Mouse (Mus musculus): ENCODE results near the gene Fam206a. TPM values are rescaled to one million over a fixed set of nuclear protein-coding genes. Genes with fewer than 3 reads are reported as not detected.

The Fam206a gene
- total and polyA plus RNA-seq, 3 experiments: 7.9 to 29.4 (median 8.2) TPM

GRCm38 (mm10) chr4:56811642-56812041 lies 9.5 kb downstream of the Fam206a start:
- no peak overlapping the region for H3K4me3 ChIP-seq (replicated peaks in 1 of 3; ENCODE audit: low read depth in 2 of 3, low read length in 2 of 3, poor library complexity in 1 of 3)
- no peaks in the 10 kb centered on the region for H3K79me2 ChIP-seq (replicated peaks; ENCODE audit: control insufficient read depth, extremely low read depth, insufficient read depth, poor library complexity, severe bottlenecking)
- peaks cover 11 to 40% of the 10 kb centered on the region in 2 experiments for H3K36me3 ChIP-seq (replicated peaks in 1 of 2; ENCODE audit: control insufficient read depth in 1 of 2, insufficient read depth in 1 of 2, low read length in 1 of 2)
- no peaks in the 10 kb centered on the region for H3K4me1 ChIP-seq (ENCODE audit: control insufficient read depth in 1 of 2, insufficient read depth in 2 of 2)
- H3K9me3 ChIP-seq (replicated peaks; ENCODE audit: low read length): no peaks in the 10 kb centered on the region
- no peak overlapping the region for H3K9ac ChIP-seq (ENCODE audit: insufficient read depth, low read depth)
- H3K4me2 ChIP-seq (ENCODE audit: insufficient read depth, low read depth, poor library complexity, severe bottlenecking): no peak overlapping the region
- dilution Hi-C loops (cut with MboI; ENCODE audit: extremely low pct_ligation_motif_present, extremely low pct_unique_long_range_greater_than_20kb, low sequenced_read_pairs) (no loop called here), in situ Hi-C loops (cut with MboI; ENCODE audit: low pct_ligation_motif_present, low pct_unique_long_range_greater_than_20kb, low sequenced_read_pairs) (no loop called here)
- no peak for DNase-seq (ENCODE audit: extremely low read depth)
- no peak overlapping the region for H3K27ac ChIP-seq (ENCODE audit: insufficient read depth, low read depth)
- TF ChIP-seq RAD21 (IDR thresholded peaks at IDR 0.05; ENCODE audit: low read depth, low read length): no peak
- no peak for TF ChIP-seq MAX (IDR thresholded peaks at IDR 0.05; ENCODE audit: low read length)
- TF ChIP-seq RCOR1 (conservative IDR thresholded peaks at IDR 0.05; ENCODE audit: low read depth, low read length): no peak
- TF ChIP-seq ELF1 (IDR thresholded peaks at IDR 0.05; ENCODE audit: low read depth, low read length): no peak
- TF ChIP-seq KAT2A (IDR thresholded peaks at IDR 0.05; ENCODE audit: insufficient replicate concordance, low read length): no peak
- TF ChIP-seq POLR2AphosphoS2 (IDR thresholded peaks at IDR 0.05; ENCODE audit: low read depth, low read length): no peak
- no peak for TF ChIP-seq ZC3H11A (IDR thresholded peaks at IDR 0.05; ENCODE audit: low read depth, low read length)
- TF ChIP-seq USF1 (IDR thresholded peaks at IDR 0.05; ENCODE audit: low read depth, low read length): no peak
- no peak for TF ChIP-seq NRF1 (IDR thresholded peaks at IDR 0.05; ENCODE audit: low read depth, low read length)
- TF ChIP-seq JUND (conservative IDR thresholded peaks at IDR 0.05; ENCODE audit: low read depth, low read length): no peak
- no peak for TF ChIP-seq MAZ (IDR thresholded peaks at IDR 0.05; ENCODE audit: low read depth, low read length)
- TF ChIP-seq MYC (IDR thresholded peaks at IDR 0.05; ENCODE audit: low read depth, low read length): no peak
- TF ChIP-seq POLR2A (IDR thresholded peaks at IDR 0.05; ENCODE audit: low read depth, low read length): no peak
- TF ChIP-seq UBTF (IDR thresholded peaks at IDR 0.05; ENCODE audit: low read depth, low read length): no peak
- no peak for TF ChIP-seq BHLHE40 (IDR thresholded peaks at IDR 0.05; ENCODE audit: low read depth, low read length)
- H3K27me3 ChIP-seq (replicated peaks): no peaks in the 10 kb centered on the region

GRCm38 (mm10) chr4:56812096-56812495 lies 10.0 kb downstream of the Fam206a start:
- dilution Hi-C loops (cut with MboI; ENCODE audit: extremely low pct_ligation_motif_present, extremely low pct_unique_long_range_greater_than_20kb, low sequenced_read_pairs): no loop called here
- Histone ChIP-seq H3K4me2 (ENCODE audit: insufficient read depth, low read depth, poor library complexity, severe bottlenecking) (no peak overlapping the region), H3K27me3 (replicated peaks) (no peaks in the 10 kb centered on the region), H3K36me3 (replicated peaks in 1 of 2; ENCODE audit: control insufficient read depth in 1 of 2, insufficient read depth in 1 of 2, low read length in 1 of 2) (peaks cover 7 to 35% of the 10 kb centered on the region in 2 experiments), H3K4me1 (ENCODE audit: control insufficient read depth in 1 of 2, insufficient read depth in 2 of 2) (no peaks in the 10 kb centered on the region), H3K27ac (ENCODE audit: insufficient read depth, low read depth) (no peak overlapping the region), H3K79me2 (replicated peaks; ENCODE audit: control insufficient read depth, extremely low read depth, insufficient read depth, poor library complexity, severe bottlenecking) (no peaks in the 10 kb centered on the region), H3K4me3 (replicated peaks in 1 of 3; ENCODE audit: low read depth in 2 of 3, low read length in 2 of 3, poor library complexity in 1 of 3) (no peak overlapping the region), H3K9me3 (replicated peaks; ENCODE audit: low read length) (no peaks in the 10 kb centered on the region), H3K9ac (ENCODE audit: insufficient read depth, low read depth) (no peak overlapping the region)
- in situ Hi-C loops (cut with MboI; ENCODE audit: low pct_ligation_motif_present, low pct_unique_long_range_greater_than_20kb, low sequenced_read_pairs): no loop called here
- TF ChIP-seq HCFC1 (IDR thresholded peaks at IDR 0.05; ENCODE audit: low read depth, low read length): no peak
- TF ChIP-seq ZC3H11A (IDR thresholded peaks at IDR 0.05; ENCODE audit: low read depth, low read length): no peak
- TF ChIP-seq SMC3 (IDR thresholded peaks at IDR 0.05; ENCODE audit: low read depth, low read length): no peak
- no peak for TF ChIP-seq ETS1 (conservative IDR thresholded peaks at IDR 0.05; ENCODE audit: low read depth, low read length)
- TF ChIP-seq CHD1 (IDR thresholded peaks at IDR 0.05; ENCODE audit: low read depth, low read length): no peak
- no peak for TF ChIP-seq BHLHE40 (IDR thresholded peaks at IDR 0.05; ENCODE audit: low read depth, low read length)
- no peak for TF ChIP-seq MYC (IDR thresholded peaks at IDR 0.05; ENCODE audit: low read depth, low read length)
- no peak for TF ChIP-seq MAZ (IDR thresholded peaks at IDR 0.05; ENCODE audit: low read depth, low read length)
- TF ChIP-seq MXI1 (IDR thresholded peaks at IDR 0.05; ENCODE audit: low read depth, low read length): no peak
- TF ChIP-seq POLR2A (IDR thresholded peaks at IDR 0.05; ENCODE audit: low read depth, low read length): no peak
- no peak for TF ChIP-seq NRF1 (IDR thresholded peaks at IDR 0.05; ENCODE audit: low read depth, low read length)
- no peak for TF ChIP-seq USF1 (IDR thresholded peaks at IDR 0.05; ENCODE audit: low read depth, low read length)
- TF ChIP-seq CHD2 (IDR thresholded peaks at IDR 0.05; ENCODE audit: low read length): no peak
- TF ChIP-seq EP300 (IDR thresholded peaks at IDR 0.05; ENCODE audit: low read length): no peak
- DNase-seq (ENCODE audit: extremely low read depth): no peak
